Mouse (Mus musculus): ENCODE measurements at regions not wholly inside any gene's neighbourhood (a gene's known extent, or its start where the extent isn't known, plus 50 kb on each side); places are given as distances from the start of the nearest gene placed in this dataset.

DNA sequence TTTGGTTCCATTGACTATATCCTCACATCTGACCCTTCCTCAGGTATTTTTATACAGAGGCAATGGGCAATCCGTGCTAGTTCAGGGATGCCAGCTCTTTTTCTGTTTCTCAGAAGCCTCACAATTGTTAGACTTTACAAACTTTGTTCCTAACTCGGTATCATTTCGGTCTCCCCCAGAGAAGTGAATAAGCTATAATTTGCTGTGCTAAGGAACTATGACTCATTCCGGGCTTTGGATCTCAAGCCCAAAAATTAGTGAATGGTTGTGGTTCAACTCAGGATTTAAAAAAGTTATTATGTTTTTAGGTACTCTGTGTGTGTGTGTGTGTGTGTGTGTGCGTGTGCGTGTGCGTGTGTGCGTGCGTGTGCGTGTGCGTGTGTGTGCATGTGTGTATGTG, 1263.7 kb upstream of the A1bg start:
- no peak overlapping the region for H3K4me3 ChIP-seq (replicated peaks)
- H3K9ac ChIP-seq = no peak overlapping the region
- ATAC-seq (ENCODE audit: insufficient read depth) = no peak
- H3K4me2 ChIP-seq = no peak overlapping the region
- peaks cover 29% of the 10 kb centered on the region for H3K4me1 ChIP-seq (replicated peaks)
- H3K27ac ChIP-seq (replicated peaks) = no peak overlapping the region
- no peaks in the 10 kb centered on the region for H3K27me3 ChIP-seq
- 91% methylated on average over 11 of the region's 11 CpGs for WGBS (ENCODE audit: insufficient replicate concordance)
- no peaks in the 10 kb centered on the region for H3K9me3 ChIP-seq (replicated peaks)
- no peaks in the 10 kb centered on the region for H3K36me3 ChIP-seq (replicated peaks)

DNA sequence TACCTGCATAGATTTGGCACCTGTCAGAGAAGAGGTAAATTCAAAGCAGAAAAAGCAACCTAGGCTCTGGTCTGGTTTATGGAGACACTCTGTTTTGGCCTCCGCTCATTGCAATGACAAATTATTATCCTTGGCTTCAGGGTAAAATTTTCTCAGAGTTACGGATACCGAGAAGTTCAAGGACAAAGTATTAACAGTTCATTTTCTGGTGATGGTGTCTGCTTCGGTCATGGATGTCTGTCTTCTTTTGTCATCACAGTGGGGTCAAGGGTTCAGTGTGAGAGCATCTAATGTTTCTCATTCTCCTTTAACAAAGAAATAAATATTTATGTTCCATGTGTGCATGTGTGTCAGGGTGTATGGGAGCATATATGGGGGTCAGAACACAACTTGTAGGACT, 1261.0 kb upstream of the A1bg start:
- ATAC-seq (ENCODE audit: insufficient read depth) = no peak
- WGBS (ENCODE audit: insufficient replicate concordance) = 87% methylated on average over 4 of the region's 4 CpGs

GRCm38 (mm10) chr15:62181454-62181910, 1258.7 kb upstream of the A1bg start:
- H3K4me2 ChIP-seq = no peak overlapping the region
- H3K27ac ChIP-seq (replicated peaks) = no peak overlapping the region
- no peaks in the 10 kb centered on the region for H3K36me3 ChIP-seq (replicated peaks)
- no peaks in the 10 kb centered on the region for H3K27me3 ChIP-seq
- no peak for ATAC-seq (ENCODE audit: insufficient read depth)
- 54% methylated on average over 2 of the region's 2 CpGs for WGBS (ENCODE audit: insufficient replicate concordance)
- no peak overlapping the region for H3K4me3 ChIP-seq (replicated peaks)
- H3K9me3 ChIP-seq (replicated peaks) = no peaks in the 10 kb centered on the region
- no peak overlapping the region for H3K9ac ChIP-seq
- peaks cover 8% of the 10 kb centered on the region; the same call in 1 of the 2 replicates for H3K4me1 ChIP-seq (replicated peaks)

More for the DNA sequence above, 1261.0 kb upstream of the A1bg start:
- Histone ChIP-seq H3K27me3 (no peaks in the 10 kb centered on the region), H3K9ac (no peak overlapping the region), H3K9me3 (replicated peaks) (no peaks in the 10 kb centered on the region), H3K27ac (replicated peaks) (no peak overlapping the region), H3K36me3 (replicated peaks) (no peaks in the 10 kb centered on the region), H3K4me3 (replicated peaks) (no peak overlapping the region), H3K4me2 (no peak overlapping the region), H3K4me1 (replicated peaks) (0 out of 2 replicates have a peak, but pooled peaks cover 6% of the 10 kb centered on the region)

DNA sequence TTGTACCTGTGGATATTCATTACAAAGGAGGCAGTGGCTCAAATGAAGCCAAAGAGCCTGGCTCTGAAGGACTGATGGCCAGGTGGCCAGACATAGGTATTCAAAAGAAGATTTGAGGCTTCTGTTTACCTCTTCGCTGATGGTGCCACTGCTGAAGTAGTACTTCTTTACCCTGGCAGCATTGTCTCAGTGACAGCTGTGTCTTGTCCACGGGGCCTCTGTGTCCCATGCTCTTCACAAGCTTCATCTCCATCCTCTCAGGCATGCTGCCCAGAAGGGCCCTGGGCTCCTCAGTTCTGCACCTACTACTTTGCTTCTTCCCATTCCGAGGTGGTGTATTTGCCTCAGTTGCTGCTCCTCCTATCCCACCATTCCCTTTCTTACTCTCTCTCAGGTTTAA, 1257.9 kb upstream of the A1bg start:
- no peaks in the 10 kb centered on the region for H3K27me3 ChIP-seq
- H3K4me1 ChIP-seq (replicated peaks) = peaks cover 8% of the 10 kb centered on the region; the same call in 1 of the 2 replicates
- H3K9me3 ChIP-seq (replicated peaks) = no peaks in the 10 kb centered on the region
- no peak overlapping the region for H3K27ac ChIP-seq (replicated peaks)
- WGBS (ENCODE audit: insufficient replicate concordance) = 69% methylated on average over 3 of the region's 3 CpGs
- no peak overlapping the region for H3K9ac ChIP-seq
- no peak for ATAC-seq (ENCODE audit: insufficient read depth)
- no peak overlapping the region for H3K4me2 ChIP-seq
- H3K36me3 ChIP-seq (replicated peaks) = no peaks in the 10 kb centered on the region
- no peak overlapping the region for H3K4me3 ChIP-seq (replicated peaks)

- ATAC-seq (ENCODE audit: insufficient read depth) = no peak
These were observed 1257.0 kb upstream of the A1bg start for GRCm38 (mm10) chr15:62179801-62180200.

GRCm38 (mm10) chr15:62178568-62178967, 1255.8 kb upstream of the A1bg start:
- Histone ChIP-seq H3K4me1 (replicated peaks) (peaks cover 16% of the 10 kb centered on the region), H3K27me3 (no peaks in the 10 kb centered on the region), H3K27ac (replicated peaks) (no peak overlapping the region), H3K9ac (no peak overlapping the region), H3K36me3 (replicated peaks) (no peaks in the 10 kb centered on the region), H3K4me3 (replicated peaks) (no peak overlapping the region), H3K9me3 (replicated peaks) (no peaks in the 10 kb centered on the region), H3K4me2 (no peak overlapping the region)
- ATAC-seq (ENCODE audit: insufficient read depth) = no peak
- 74% methylated on average over 6 of the region's 6 CpGs for WGBS (ENCODE audit: insufficient replicate concordance)

More at GRCm38 (mm10) chr15:62179801-62180200, 1257.0 kb upstream of the A1bg start:
- no peak overlapping the region for H3K27ac ChIP-seq (replicated peaks)
- H3K9ac ChIP-seq = no peak overlapping the region
- no peak overlapping the region for H3K4me3 ChIP-seq (replicated peaks)
- H3K36me3 ChIP-seq (replicated peaks) = no peaks in the 10 kb centered on the region
- H3K27me3 ChIP-seq = no peaks in the 10 kb centered on the region
- no peak overlapping the region for H3K4me2 ChIP-seq
- H3K4me1 ChIP-seq (replicated peaks) = peaks cover 8% of the 10 kb centered on the region; the same call in 1 of the 2 replicates
- H3K9me3 ChIP-seq (replicated peaks) = no peaks in the 10 kb centered on the region
- WGBS (ENCODE audit: insufficient replicate concordance) = 73% methylated on average over 2 of the region's 2 CpGs

- no peak overlapping the region for H3K9ac ChIP-seq
- no peak overlapping the region for H3K27ac ChIP-seq (replicated peaks)
- H3K4me3 ChIP-seq (replicated peaks) = no peak overlapping the region
- H3K27me3 ChIP-seq = no peaks in the 10 kb centered on the region
- no peak overlapping the region for H3K4me2 ChIP-seq
- H3K36me3 ChIP-seq (replicated peaks) = no peaks in the 10 kb centered on the region
- peaks cover 23% of the 10 kb centered on the region for H3K4me1 ChIP-seq (replicated peaks)
- 61% methylated on average over 9 of the region's 9 CpGs for WGBS (ENCODE audit: insufficient replicate concordance)
- no peaks in the 10 kb centered on the region for H3K9me3 ChIP-seq (replicated peaks)
- no peak for ATAC-seq (ENCODE audit: insufficient read depth)
These were observed 1255.1 kb upstream of the A1bg start for GRCm38 (mm10) chr15:62177768-62178410.

- Histone ChIP-seq H3K27me3 (no peaks in the 10 kb centered on the region), H3K9ac (no peak overlapping the region), H3K4me2 (no peak overlapping the region), H3K27ac (replicated peaks) (no peak overlapping the region), H3K9me3 (replicated peaks) (no peaks in the 10 kb centered on the region), H3K4me1 (replicated peaks) (peaks cover 35% of the 10 kb centered on the region), H3K4me3 (replicated peaks) (no peak overlapping the region), H3K36me3 (replicated peaks) (no peaks in the 10 kb centered on the region)
- WGBS (ENCODE audit: insufficient replicate concordance) = 85% methylated on average over 2 of the region's 2 CpGs
- ATAC-seq (ENCODE audit: insufficient read depth) = no peak
These were observed 1253.3 kb upstream of the A1bg start for GRCm38 (mm10) chr15:62176076-62176475.

GRCm38 (mm10) chr15:62173633-62174543, 1251.1 kb upstream of the A1bg start:
- Histone ChIP-seq H3K36me3 (replicated peaks) (no peaks in the 10 kb centered on the region), H3K4me2 (no peak overlapping the region), H3K4me3 (replicated peaks) (no peak overlapping the region), H3K27me3 (no peaks in the 10 kb centered on the region), H3K9me3 (replicated peaks) (no peaks in the 10 kb centered on the region), H3K4me1 (replicated peaks) (peaks cover 37% of the 10 kb centered on the region), H3K27ac (replicated peaks) (peak overlapping the region; percentile 14; the same call in 1 of the 2 replicates), H3K9ac (no peak overlapping the region)
- no peak for ATAC-seq (ENCODE audit: insufficient read depth)
- 67% methylated on average over 10 of the region's 10 CpGs for WGBS (ENCODE audit: insufficient replicate concordance)

- Histone ChIP-seq H3K36me3 (replicated peaks) (no peaks in the 10 kb centered on the region), H3K4me1 (replicated peaks) (peaks cover 34% of the 10 kb centered on the region), H3K4me2 (no peak overlapping the region), H3K9ac (no peak overlapping the region), H3K27me3 (no peaks in the 10 kb centered on the region), H3K27ac (replicated peaks) (no peak overlapping the region), H3K4me3 (replicated peaks) (no peak overlapping the region), H3K9me3 (replicated peaks) (no peaks in the 10 kb centered on the region)
- no peak for ATAC-seq (ENCODE audit: insufficient read depth)
- WGBS (ENCODE audit: insufficient replicate concordance) = 74% methylated on average over 7 of the region's 7 CpGs
These were observed 1248.8 kb upstream of the A1bg start for GRCm38 (mm10) chr15:62171632-62172031.

GRCm38 (mm10) chr15:62171167-62171566, 1248.4 kb upstream of the A1bg start:
- Histone ChIP-seq H3K27me3 (no peaks in the 10 kb centered on the region), H3K4me2 (no peak overlapping the region), H3K9ac (no peak overlapping the region), H3K4me3 (replicated peaks) (no peak overlapping the region), H3K27ac (replicated peaks) (no peak overlapping the region), H3K9me3 (replicated peaks) (no peaks in the 10 kb centered on the region), H3K36me3 (replicated peaks) (no peaks in the 10 kb centered on the region), H3K4me1 (replicated peaks) (peaks cover 34% of the 10 kb centered on the region)
- WGBS (ENCODE audit: insufficient replicate concordance) = 16% methylated on average over 2 of the region's 2 CpGs
- ATAC-seq (ENCODE audit: insufficient read depth) = no peak
